Mouse (Mus musculus): ENCODE measurements around the gene Terb2.
A peak's percentile ranks its signal among the peaks of the same experiment; 100 is the strongest.

DNA sequence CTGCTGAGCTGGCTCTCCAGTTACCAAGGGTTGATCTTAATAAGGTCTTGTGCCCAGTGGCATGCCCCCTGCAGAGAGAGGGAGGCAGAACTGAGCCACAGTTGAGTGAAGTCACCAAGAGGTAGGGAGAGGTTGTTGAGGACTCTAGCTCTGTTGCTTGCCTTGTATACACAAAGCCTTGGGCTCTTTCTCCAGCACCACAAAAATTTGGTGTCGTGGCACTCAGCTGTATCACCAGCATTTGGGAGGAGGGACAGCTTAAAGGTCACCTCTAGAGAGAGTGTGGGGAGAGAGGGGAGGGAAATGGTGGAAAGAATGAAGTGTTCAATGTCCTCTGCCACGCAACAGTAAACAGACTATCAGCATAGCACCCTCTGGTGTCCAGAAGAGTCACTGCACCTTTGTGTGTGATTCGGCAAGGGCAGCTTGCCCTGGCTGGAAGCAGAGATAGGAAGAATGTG, 57.6 kb downstream of the Terb2 start:
- 0 out of 2 replicates have a peak, but pooled peaks have one; percentile 73 for TF ChIP-seq EP300 (IDR thresholded peaks at IDR 0.05; ENCODE audit: insufficient read depth, low read depth, low read length)
- no peak for TF ChIP-seq POLR2A (IDR thresholded peaks at IDR 0.05; ENCODE audit: insufficient read depth, low read depth, low read length)

Data from heart, adult 2 months (tissue).